Mouse (Mus musculus): Measurements from ENCODE around the gene Mdn1. TPM values are rescaled to one million over a fixed set of nuclear protein-coding genes. Genes with fewer than 3 reads are reported as not detected.
A peak's percentile ranks its signal among the peaks of the same experiment; 100 is the strongest.

The Mdn1 gene
- total and polyA plus RNA-seq, 2 experiments: 2.9 to 7.8 TPM

- H3K79me2 ChIP-seq (ENCODE audit: control insufficient read depth, insufficient read depth, low read length): no peaks in the 10 kb centered on the region
- no peak overlapping the region for H3K4me3 ChIP-seq (ENCODE audit: insufficient read depth, low read depth, low read length)
- H3K4me1 ChIP-seq (ENCODE audit: control insufficient read depth, insufficient read depth, low read length): no peaks in the 10 kb centered on the region
- 93% methylated on average over 2 of the region's 2 CpGs for WGBS
- no peak for DNase-seq (ENCODE audit: extremely low read depth, low read depth, low spot score)
- no peak overlapping the region for H3K9ac ChIP-seq (ENCODE audit: low read depth, low read length)
- TF ChIP-seq POLR2A (IDR thresholded peaks at IDR 0.05; ENCODE audit: extremely low read depth, insufficient read depth, low read length) (no peak), CTCF (IDR thresholded peaks at IDR 0.05; ENCODE audit: low read depth, low read length) (no peak)
- H3K27ac ChIP-seq (replicated peaks; ENCODE audit: insufficient read depth, low read depth, low read length): no peak overlapping the region
- H3K27me3 ChIP-seq (ENCODE audit: control insufficient read depth, insufficient read depth, low read length): no peaks in the 10 kb centered on the region
- H3K36me3 ChIP-seq (ENCODE audit: control insufficient read depth, insufficient read depth, low read length): peaks cover 51% of the 10 kb centered on the region
Observed at GRCm38 (mm10) chr4:32757430-32757829, 100.5 kb downstream of the Mdn1 start.

GRCm38 (mm10) chr4:32767471-32767870 is 110.6 kb downstream of the Mdn1 start:
- no peak for DNase-seq (ENCODE audit: extremely low read depth, low read depth, low spot score)
- no peak overlapping the region for H3K27ac ChIP-seq (replicated peaks; ENCODE audit: insufficient read depth, low read depth, low read length)
- H3K4me3 ChIP-seq (ENCODE audit: insufficient read depth, low read depth, low read length): no peak overlapping the region
- WGBS: 94% methylated on average over 7 of the region's 7 CpGs
- no peaks in the 10 kb centered on the region for H3K27me3 ChIP-seq (ENCODE audit: control insufficient read depth, insufficient read depth, low read length)
- H3K9ac ChIP-seq (ENCODE audit: low read depth, low read length): no peak overlapping the region
- H3K4me1 ChIP-seq (ENCODE audit: control insufficient read depth, insufficient read depth, low read length): no peaks in the 10 kb centered on the region
- H3K36me3 ChIP-seq (ENCODE audit: control insufficient read depth, insufficient read depth, low read length): peaks cover 46% of the 10 kb centered on the region
- H3K79me2 ChIP-seq (ENCODE audit: control insufficient read depth, insufficient read depth, low read length): no peaks in the 10 kb centered on the region; the same call in 1 of the 2 replicates
- TF ChIP-seq CTCF (IDR thresholded peaks at IDR 0.05; ENCODE audit: low read depth, low read length): no peak
- TF ChIP-seq POLR2A (IDR thresholded peaks at IDR 0.05; ENCODE audit: extremely low read depth, insufficient read depth, low read length): no peak

- no peaks in the 10 kb centered on the region; the same call in 1 of the 2 replicates for H3K79me2 ChIP-seq (ENCODE audit: control insufficient read depth, insufficient read depth, low read length)
- peaks cover 41% of the 10 kb centered on the region for H3K36me3 ChIP-seq (ENCODE audit: control insufficient read depth, insufficient read depth, low read length)
- no peak overlapping the region for H3K4me3 ChIP-seq (ENCODE audit: insufficient read depth, low read depth, low read length)
- TF ChIP-seq POLR2A (IDR thresholded peaks at IDR 0.05; ENCODE audit: extremely low read depth, insufficient read depth, low read length) (no peak), CTCF (IDR thresholded peaks at IDR 0.05; ENCODE audit: low read depth, low read length) (no peak)
- H3K4me1 ChIP-seq (ENCODE audit: control insufficient read depth, insufficient read depth, low read length): no peaks in the 10 kb centered on the region
- WGBS: 95% methylated on average over 10 of the region's 10 CpGs
- no peak overlapping the region for H3K27ac ChIP-seq (replicated peaks; ENCODE audit: insufficient read depth, low read depth, low read length)
- DNase-seq (ENCODE audit: extremely low read depth, low read depth, low spot score): no peak
- no peak overlapping the region for H3K9ac ChIP-seq (ENCODE audit: low read depth, low read length)
- no peaks in the 10 kb centered on the region for H3K27me3 ChIP-seq (ENCODE audit: control insufficient read depth, insufficient read depth, low read length)
Observed at GRCm38 (mm10) chr4:32768046-32768445, 111.1 kb downstream of the Mdn1 start.

- Histone ChIP-seq H3K27me3 (ENCODE audit: control insufficient read depth, insufficient read depth, low read length) (no peaks in the 10 kb centered on the region), H3K79me2 (ENCODE audit: control insufficient read depth, insufficient read depth, low read length) (no peaks in the 10 kb centered on the region), H3K27ac (replicated peaks; ENCODE audit: insufficient read depth, low read depth, low read length) (no peak overlapping the region), H3K36me3 (ENCODE audit: control insufficient read depth, insufficient read depth, low read length) (peaks cover 34% of the 10 kb centered on the region), H3K4me3 (ENCODE audit: insufficient read depth, low read depth, low read length) (no peak overlapping the region), H3K4me1 (ENCODE audit: control insufficient read depth, insufficient read depth, low read length) (no peaks in the 10 kb centered on the region), H3K9ac (ENCODE audit: low read depth, low read length) (no peak overlapping the region)
- WGBS: 92% methylated on average over 7 of the region's 7 CpGs
- DNase-seq (ENCODE audit: extremely low read depth, low read depth, low spot score): no peak
- no peak for TF ChIP-seq POLR2A (IDR thresholded peaks at IDR 0.05; ENCODE audit: extremely low read depth, insufficient read depth, low read length)
- TF ChIP-seq CTCF (IDR thresholded peaks at IDR 0.05; ENCODE audit: low read depth, low read length): 0 out of 2 replicates have a peak, but pooled peaks have one; percentile 10
Observed at GRCm38 (mm10) chr4:32770284-32770810, 113.4 kb downstream of the Mdn1 start.

GRCm38 (mm10) chr4:32779996-32780395 is 123.1 kb downstream of the Mdn1 start:
- no peaks in the 10 kb centered on the region for H3K4me1 ChIP-seq (ENCODE audit: control insufficient read depth, insufficient read depth, low read length)
- no peak overlapping the region for H3K27ac ChIP-seq (replicated peaks; ENCODE audit: insufficient read depth, low read depth, low read length)
- no peak overlapping the region for H3K4me3 ChIP-seq (ENCODE audit: insufficient read depth, low read depth, low read length)
- H3K36me3 ChIP-seq (ENCODE audit: control insufficient read depth, insufficient read depth, low read length): peaks cover 8% of the 10 kb centered on the region; the same call in 1 of the 2 replicates
- TF ChIP-seq POLR2A (IDR thresholded peaks at IDR 0.05; ENCODE audit: extremely low read depth, insufficient read depth, low read length) (no peak), CTCF (IDR thresholded peaks at IDR 0.05; ENCODE audit: low read depth, low read length) (no peak)
- no peak for DNase-seq (ENCODE audit: extremely low read depth, low read depth, low spot score)
- H3K27me3 ChIP-seq (ENCODE audit: control insufficient read depth, insufficient read depth, low read length): no peaks in the 10 kb centered on the region
- no peaks in the 10 kb centered on the region for H3K79me2 ChIP-seq (ENCODE audit: control insufficient read depth, insufficient read depth, low read length)
- no peak overlapping the region for H3K9ac ChIP-seq (ENCODE audit: low read depth, low read length)
- 98% methylated on average over 4 of the region's 4 CpGs for WGBS

GRCm38 (mm10) chr4:32787110-32787509 is 130.2 kb downstream of the Mdn1 start:
- no peak overlapping the region for H3K27ac ChIP-seq (replicated peaks; ENCODE audit: insufficient read depth, low read depth, low read length)
- no peaks in the 10 kb centered on the region for H3K4me1 ChIP-seq (ENCODE audit: control insufficient read depth, insufficient read depth, low read length)
- H3K27me3 ChIP-seq (ENCODE audit: control insufficient read depth, insufficient read depth, low read length): no peaks in the 10 kb centered on the region
- H3K4me3 ChIP-seq (ENCODE audit: insufficient read depth, low read depth, low read length): no peak overlapping the region
- no peak overlapping the region for H3K9ac ChIP-seq (ENCODE audit: low read depth, low read length)
- no peak for TF ChIP-seq CTCF (IDR thresholded peaks at IDR 0.05; ENCODE audit: low read depth, low read length)
- TF ChIP-seq POLR2A (IDR thresholded peaks at IDR 0.05; ENCODE audit: extremely low read depth, insufficient read depth, low read length): no peak
- no peak for DNase-seq (ENCODE audit: extremely low read depth, low read depth, low spot score)
- no peaks in the 10 kb centered on the region for H3K79me2 ChIP-seq (ENCODE audit: control insufficient read depth, insufficient read depth, low read length)
- H3K36me3 ChIP-seq (ENCODE audit: control insufficient read depth, insufficient read depth, low read length): no peaks in the 10 kb centered on the region
- WGBS: 86% methylated on average over 1 of the region's 1 CpGs
